Mouse (Mus musculus) intestine, embryonic 15.5 days (tissue): ENCODE results near the gene Gm28360. TPM values are rescaled to one million over a fixed set of nuclear protein-coding genes. Genes with fewer than 3 reads are reported as not detected.
"Not testable (repeated sequence)": the region's sequence is repeated elsewhere in the genome, so short reads cannot be mapped to it uniquely, and the experiment has no call there.

Experiments used
- ATAC-seq: fragments of 200-750 bp; cut with Nextera tagmentation; 2 replicates; pipeline ENCODE4 v1.8.0; 2017; ENCODE audit warnings: moderate TSS enrichment, moderate library complexity
- H3K27ac ChIP-seq: fragments of 300-500 bp; sonication (generic); 2 replicates; pipeline ENCODE4 v1.5.1; 2015; ENCODE audit warnings: mild to moderate bottlenecking, inconsistent platforms
- H3K27me3 ChIP-seq: fragments of 300-500 bp; sonication (generic); replicated peaks from 2 replicates; pipeline ENCODE4 v1.6.1; 2015; ENCODE audit warnings: inconsistent platforms
- H3K36me3 ChIP-seq: fragments of 300-500 bp; sonication (generic); 2 replicates; pipeline ENCODE4 v1.6.1; 2015; ENCODE audit warnings: inconsistent platforms
- H3K4me1 ChIP-seq: fragments of 300-500 bp; sonication (generic); replicated peaks from 2 replicates; pipeline ENCODE4 v1.6.1; 2015; ENCODE audit warnings: inconsistent platforms
- H3K4me2 ChIP-seq: fragments of 300-500 bp; sonication (generic); replicated peaks from 2 replicates; pipeline ENCODE4 v1.6.1; 2015; ENCODE audit warnings: mild to moderate bottlenecking, inconsistent platforms
- H3K4me3 ChIP-seq: fragments of 300-500 bp; sonication (generic); replicated peaks from 2 replicates; pipeline ENCODE4 v1.5.1; 2015; ENCODE audit warnings: inconsistent platforms
- H3K9ac ChIP-seq: fragments of 300-500 bp; sonication (generic); 2 replicates; pipeline ENCODE4 v1.6.1; 2015; ENCODE audit warnings: inconsistent platforms
- H3K9me3 ChIP-seq: fragments of 300-500 bp; sonication (generic); 2 replicates; pipeline ENCODE4 v1.6.1; 2016; ENCODE audit warnings: inconsistent platforms
- WGBS: fragments of 180-500 bp; shearing (Covaris S2); methylation state at CpG from one replicate; pipeline ENCODE4 v1.1.7; 2015; 5-methylcytosine and 5-hydroxymethylcytosine counted together
- polyA plus RNA-seq: library from polyadenylated mRNA; unstranded; fragments of >200 nt; fragmentation: Nextera tagmentation; extraction: Ambion mirVana; gene quantifications from 2 replicates; pipeline ENCODE4 v1.2.1, GENCODE M21; 2015

The Gm28360 gene
- not detected in 2 replicates for polyA plus RNA-seq

DNA sequence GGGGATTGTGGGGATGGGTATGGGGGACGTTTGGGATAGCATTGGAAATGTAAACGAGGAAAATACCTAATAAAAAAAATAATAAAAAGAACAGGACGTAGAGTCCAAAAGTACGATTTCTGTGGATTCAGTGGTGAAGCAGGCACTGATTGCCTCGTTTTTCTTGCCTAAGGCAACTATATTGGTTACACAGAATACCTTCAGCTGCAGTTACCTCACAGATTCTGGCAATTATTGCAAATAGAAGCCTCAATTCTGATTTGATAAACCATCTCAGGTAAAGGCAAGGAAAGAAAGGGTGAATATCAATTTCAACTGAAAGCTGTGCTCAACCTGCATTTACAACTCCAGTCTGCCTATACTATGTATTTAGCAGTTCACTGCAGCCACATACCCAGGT, at the start of gene Gm28360:
Gene Gm28360 (plus strand): TSS at position 301 of the 400 bp plus-strand sequence.
- H3K27ac ChIP-seq, H3K4me2 ChIP-seq, H3K4me1 ChIP-seq, H3K9me3 ChIP-seq, H3K27me3 ChIP-seq, H3K36me3 ChIP-seq, H3K4me3 ChIP-seq, ATAC-seq, H3K9ac ChIP-seq: not testable (repeated sequence)
- WGBS, result 57% methylated on average over 5 of the region's 5 CpGs

DNA sequence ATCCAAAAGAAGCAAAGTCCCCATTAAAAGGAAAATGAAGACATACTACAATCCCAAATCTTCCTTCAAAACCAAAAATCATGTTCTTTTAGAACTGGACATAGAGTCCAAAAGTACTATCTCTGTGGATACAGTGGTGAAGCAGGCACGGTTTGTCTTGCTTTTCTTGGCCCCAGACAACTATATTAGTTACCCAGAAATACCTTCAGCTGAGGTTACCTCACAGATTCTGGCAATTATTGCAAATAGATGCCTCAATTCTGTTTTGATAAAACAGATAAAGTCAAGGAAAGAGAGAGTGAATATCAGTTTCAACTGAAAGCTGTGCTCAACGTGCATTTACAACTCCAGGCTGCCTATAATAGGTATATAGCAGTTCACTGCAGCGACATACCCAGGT, 49.0 kb upstream of the Gm28360 start, which contains the start of gene B020011L13Rik:
Gene B020011L13Rik (plus strand): TSS at position 301 of the 400 bp plus-strand sequence.
- not testable (repeated sequence) for H3K4me3 ChIP-seq, H3K27ac ChIP-seq, H3K9me3 ChIP-seq, H3K27me3 ChIP-seq, ATAC-seq, H3K36me3 ChIP-seq, H3K9ac ChIP-seq, H3K4me1 ChIP-seq, H3K4me2 ChIP-seq
- 56% methylated on average over 3 of the region's 3 CpGs for WGBS

DNA sequence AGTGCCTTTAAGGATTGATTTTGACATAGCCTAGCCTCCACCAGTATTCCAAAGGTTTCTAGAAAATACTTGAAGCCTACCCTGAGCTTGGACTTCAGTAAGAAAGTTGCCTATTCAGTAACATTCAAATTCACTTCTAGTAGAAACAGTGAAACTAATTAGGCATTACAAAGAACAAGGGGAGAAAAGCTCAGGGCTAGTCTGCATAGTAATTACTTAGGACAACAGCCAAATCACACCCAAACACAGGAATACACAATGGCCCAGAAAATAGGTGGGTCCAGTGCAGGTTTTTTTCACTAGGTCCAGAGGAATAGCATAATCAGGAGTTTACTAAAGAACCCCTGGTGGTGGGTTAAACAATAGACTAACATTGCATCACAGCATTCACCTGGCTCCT, 13.6 kb upstream of the Gm28360 start:
- not testable (repeated sequence) for H3K27me3 ChIP-seq, H3K4me3 ChIP-seq, H3K36me3 ChIP-seq, ATAC-seq, H3K4me1 ChIP-seq, H3K27ac ChIP-seq, H3K4me2 ChIP-seq, H3K9me3 ChIP-seq, H3K9ac ChIP-seq

DNA sequence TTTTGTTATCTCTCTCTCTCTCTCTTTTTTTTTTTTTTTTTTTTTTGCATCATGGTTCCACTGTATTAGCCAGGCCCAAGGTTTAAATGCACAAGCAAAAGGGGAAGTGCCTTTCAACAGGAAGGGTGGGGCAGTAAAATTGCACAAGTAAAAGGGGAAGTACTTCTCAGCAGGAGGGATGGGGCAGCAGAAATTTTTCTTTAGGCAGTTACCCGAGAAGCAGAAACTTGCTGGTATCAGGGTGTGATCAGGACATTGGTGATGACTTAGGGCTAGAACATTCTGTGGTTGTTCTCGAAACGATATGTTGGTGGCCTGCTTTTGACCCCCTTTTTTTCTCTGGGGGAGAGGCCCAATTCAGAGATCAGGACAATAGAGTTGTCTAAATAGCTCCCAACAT, 21.8 kb downstream of the Gm28360 start:
- not testable (repeated sequence) for ATAC-seq, H3K27ac ChIP-seq, H3K4me1 ChIP-seq, H3K9ac ChIP-seq, H3K27me3 ChIP-seq, H3K9me3 ChIP-seq, H3K4me2 ChIP-seq, H3K4me3 ChIP-seq, H3K36me3 ChIP-seq
- 86% methylated on average over 3 of the region's 3 CpGs for WGBS

Other genes starting within 250 kb of the Gm28360 start
- gene Gm28363, start 132.9 kb upstream of the Gm28360 start, polyA plus RNA-seq, result not detected in 2 replicates
- gene B020011L13Rik, start 48.9 kb upstream of the Gm28360 start, polyA plus RNA-seq, result not detected in 2 replicates
- gene Gm28168, start 97.9 kb downstream of the Gm28360 start, polyA plus RNA-seq, result not detected in 2 replicates
- not detected in 2 replicates for gene Gm7145, start 135.9 kb downstream of the Gm28360 start, polyA plus RNA-seq